Mouse (Mus musculus) liver, postnatal 0 days (tissue): ENCODE data around the gene Wdr19.

Experiments used
- CTCF ChIP-seq: sonication (generic); IDR thresholded peaks from 2 replicates; pipeline ENCODE4 v1.5.1; 2016; ENCODE audit warnings: antibody characterized with exemption, low read depth
- EP300 ChIP-seq: IDR thresholded peaks from 2 replicates; pipeline ENCODE4 v1.6.1; 2016; ENCODE audit warnings: antibody characterized with exemption, low read depth, mild to moderate bottlenecking

- TF ChIP-seq CTCF (no peak), EP300 (no peak)
Observed at GRCm38 (mm10) chr5:65231289-65232003, 31.9 kb downstream of the Wdr19 start.
